Mouse (Mus musculus): ENCODE data around the gene Mpzl2. TPM values are rescaled to one million over a fixed set of nuclear protein-coding genes. Genes with fewer than 3 reads are reported as not detected.
"Not testable (repeated sequence)": the region's sequence is repeated elsewhere in the genome, so short reads cannot be mapped to it uniquely, and the experiment has no call there.

Mpzl2 gene
- total RNA-seq, 2 experiments from 2014 or later, result 0.76 to 1.2 TPM

DNA sequence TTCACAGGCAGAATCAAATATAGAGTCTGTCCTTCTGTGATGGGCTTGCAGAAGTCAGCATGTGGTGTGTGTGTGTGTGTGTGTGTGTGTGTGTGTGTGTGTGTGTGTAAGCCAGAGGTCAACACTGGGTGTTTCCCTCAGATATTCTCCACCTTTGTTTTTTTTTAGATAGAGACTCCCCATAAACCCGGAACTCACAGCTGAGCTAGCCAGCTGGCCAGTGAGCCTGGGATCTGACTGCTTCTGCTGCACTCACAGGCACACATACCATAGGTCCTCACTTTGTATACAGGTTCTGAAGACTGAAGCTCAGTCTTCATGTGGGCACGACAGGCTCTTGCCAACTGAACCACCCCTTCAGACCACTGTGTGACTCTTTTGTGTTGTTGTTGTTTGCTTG lies 7.3 kb upstream of the Mpzl2 start:
- DNase-seq, result no peak
- intact Hi-C loops (cut with DNase I), result no loop called here

DNA sequence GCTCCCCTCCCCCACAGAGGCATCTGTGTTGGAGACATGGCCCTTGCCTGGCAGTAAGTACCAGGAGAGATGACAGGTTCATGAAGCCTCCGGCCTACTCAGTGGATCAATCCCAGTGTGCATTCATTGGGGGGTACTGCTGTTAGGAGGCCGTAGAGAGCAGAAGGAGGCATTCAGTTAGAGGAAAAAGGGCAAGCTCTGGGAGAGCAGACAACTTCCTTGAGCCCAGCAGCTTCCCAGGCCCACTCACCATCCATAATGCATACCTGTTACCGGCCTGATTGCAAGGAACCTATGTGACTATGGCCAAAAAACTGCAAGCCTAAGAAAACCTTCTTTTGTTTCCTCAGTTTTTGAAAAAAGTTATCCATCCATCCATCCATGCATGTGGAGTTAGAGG lies 5.1 kb upstream of the Mpzl2 start:
- DNase-seq, result no peak
- intact Hi-C loops (cut with DNase I), result no loop called here

DNA sequence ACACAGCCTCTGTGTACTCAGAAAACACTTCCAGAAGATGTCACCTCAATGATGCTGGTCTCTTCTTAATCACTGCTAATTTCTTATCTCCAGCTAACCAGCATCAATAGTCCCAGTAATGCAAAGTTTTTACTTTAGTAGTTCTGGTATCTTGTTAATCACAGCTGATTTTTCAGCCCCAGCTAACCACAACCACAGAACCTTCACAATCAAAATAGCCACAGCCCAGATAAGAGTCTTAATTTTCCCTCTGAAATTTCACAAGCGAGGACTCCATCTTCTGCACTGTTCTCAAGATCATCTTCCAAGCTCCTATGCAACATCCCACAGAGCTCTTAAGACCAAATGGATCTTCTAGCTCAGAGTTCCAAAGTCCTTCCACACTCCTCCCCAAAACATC lies 1.8 kb upstream of the Mpzl2 start:
- intact Hi-C loops (cut with DNase I); DNase-seq: not testable (repeated sequence)

- DNase-seq, result no peak
- intact Hi-C loops (cut with DNase I), result no loop called here
Observed at GRCm38 (mm10) chr9:45040066-45040845, 657 bp downstream of the Mpzl2 start.

- intact Hi-C loops (cut with DNase I), result no loop called here
- no peak for DNase-seq
Observed at GRCm38 (mm10) chr9:45041131-45041838, 1.7 kb downstream of the Mpzl2 start.

GRCm38 (mm10) chr9:45042056-45042720 lies 2.6 kb downstream of the Mpzl2 start:
- no peak for DNase-seq
- intact Hi-C loops (cut with DNase I), result no loop called here

DNA sequence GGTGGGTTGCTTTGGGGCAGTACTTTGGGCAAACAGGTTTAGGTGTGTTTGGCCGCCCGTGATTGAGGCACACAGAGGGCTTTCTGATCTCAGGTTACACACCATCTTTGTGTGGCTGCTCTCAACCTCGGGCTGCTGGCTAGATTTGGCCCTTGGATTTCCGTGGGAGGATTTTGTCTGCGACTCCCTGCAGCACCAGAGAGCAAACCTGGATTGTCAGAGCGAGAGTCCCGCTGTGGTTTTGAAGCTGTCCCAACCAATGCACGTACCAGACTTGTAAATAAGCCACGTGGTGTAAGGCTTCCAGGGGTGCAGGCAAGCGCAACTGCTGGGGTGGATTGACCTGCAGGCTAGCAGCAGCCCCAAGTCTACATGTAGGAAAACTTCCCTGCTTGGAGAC lies 3.3 kb downstream of the Mpzl2 start:
- no peak for DNase-seq
- intact Hi-C loops (cut with DNase I), result no loop called here

- no peak for DNase-seq
- intact Hi-C loops (cut with DNase I), result no loop called here
Observed at GRCm38 (mm10) chr9:45046973-45047372, 7.4 kb downstream of the Mpzl2 start.

DNA sequence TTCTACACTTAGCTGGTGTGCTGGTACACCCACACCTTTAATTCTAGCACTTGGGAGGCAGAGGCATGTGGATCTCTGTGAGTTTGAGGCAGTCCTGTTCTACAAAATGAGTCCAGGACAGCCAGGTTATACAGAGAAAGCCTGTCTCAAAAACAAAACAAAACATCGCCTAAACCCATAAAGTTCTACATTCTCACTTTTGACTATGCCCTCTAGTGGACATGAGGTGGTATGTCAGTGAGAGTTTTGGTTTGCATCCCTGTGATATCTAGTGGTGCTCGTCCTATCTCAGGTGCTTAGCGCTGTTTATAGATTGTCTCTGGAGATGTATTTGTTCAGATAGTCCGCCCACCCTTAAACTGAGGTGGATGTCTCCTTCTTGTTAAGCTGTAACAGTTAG lies 8.9 kb downstream of the Mpzl2 start:
- intact Hi-C loops (cut with DNase I), result loop anchor here (1.0 kb wide), 1 partner anchor 25 kb away; no protein-coding TSS in a partner anchor
- DNase-seq, result peak in 1 of 2 experiments; percentile 17

DNA sequence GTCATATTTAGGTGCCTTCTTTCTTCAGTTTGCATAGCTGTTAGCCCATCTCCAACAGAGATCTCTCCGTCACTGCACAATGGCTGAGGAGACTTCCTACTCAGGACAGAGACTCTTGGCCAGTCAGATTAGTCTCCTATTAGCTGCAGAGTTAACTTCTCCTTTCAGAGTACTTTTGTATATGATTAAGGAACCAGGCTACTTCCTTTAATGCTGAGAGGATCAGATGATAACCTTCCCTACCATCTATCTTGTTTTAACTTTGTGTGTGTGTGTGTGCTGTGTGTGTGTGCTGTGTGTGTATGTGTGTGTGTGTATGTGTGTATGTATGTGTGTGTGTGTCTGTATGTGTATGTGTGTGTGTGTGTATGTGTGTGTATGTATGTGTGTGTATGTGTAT lies 10.1 kb downstream of the Mpzl2 start:
- intact Hi-C loops (cut with DNase I), result no loop called here
- DNase-seq, result no peak

DNA sequence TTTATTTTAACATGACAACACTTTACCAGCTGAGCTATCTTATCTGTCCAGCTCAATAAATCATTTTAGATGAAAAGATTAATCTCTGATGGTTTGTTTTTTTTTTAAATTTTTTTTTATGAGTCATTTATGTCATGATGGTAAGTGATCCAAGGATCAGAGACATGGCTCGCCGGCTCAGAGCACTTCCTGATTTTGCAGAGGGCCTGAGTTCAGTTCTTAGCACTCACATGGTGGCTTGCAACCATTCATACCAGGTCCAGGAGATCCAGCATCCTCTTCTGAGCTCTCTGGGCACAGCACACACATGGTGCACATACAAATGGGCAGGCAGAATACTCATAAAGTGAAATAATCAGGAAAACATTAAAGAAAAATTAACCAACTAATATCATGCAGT lies 10.7 kb downstream of the Mpzl2 start:
- no peak for DNase-seq
- intact Hi-C loops (cut with DNase I), result no loop called here

DNA sequence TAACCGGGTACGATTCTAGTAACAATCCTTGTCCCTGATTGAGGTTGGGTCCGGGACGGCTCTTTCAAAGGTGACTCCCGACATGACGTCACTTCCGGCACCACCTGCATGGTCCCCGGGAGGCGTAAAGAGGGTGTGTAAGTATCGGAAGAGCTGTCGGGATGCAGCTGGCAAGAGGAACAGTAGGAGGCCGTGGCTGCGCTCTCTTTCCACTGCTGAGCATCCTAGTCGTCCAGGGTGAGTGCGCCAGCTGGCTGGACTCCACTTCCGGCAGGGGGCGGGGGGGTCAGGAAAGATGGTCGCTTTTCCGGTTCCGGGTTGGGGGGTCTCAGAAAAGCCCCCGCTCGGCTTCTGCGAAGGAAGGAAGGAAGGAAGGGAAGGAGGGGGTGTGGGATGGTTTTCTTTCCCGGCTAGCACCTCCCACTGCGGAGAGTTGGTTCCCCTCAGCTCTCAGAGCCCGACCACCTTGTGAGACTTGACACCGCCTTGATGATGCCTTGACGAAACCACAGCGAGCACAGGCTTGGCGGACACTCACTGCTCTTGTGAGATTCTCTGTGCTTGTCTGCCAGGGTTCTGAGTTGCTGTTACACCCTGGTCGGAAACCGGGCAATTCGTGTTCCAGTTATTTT lies 15.6 kb downstream of the Mpzl2 start, which contains the start of gene Mpzl3:
TSS of gene Mpzl3 (plus strand) at position 105 of the 632 bp plus-strand sequence.
- peak; percentile 71 to 77 for DNase-seq
- intact Hi-C loops (cut with DNase I), result no loop called here

GRCm38 (mm10) chr9:45058304-45058940 lies 18.8 kb downstream of the Mpzl2 start:
- no peak for DNase-seq
- intact Hi-C loops (cut with DNase I), result no loop called here

- no peak for DNase-seq
- intact Hi-C loops (cut with DNase I), result no loop called here
Observed at GRCm38 (mm10) chr9:45060151-45060550, 20.6 kb downstream of the Mpzl2 start.

- no peak for DNase-seq
- intact Hi-C loops (cut with DNase I), result no loop called here
Observed at GRCm38 (mm10) chr9:45062677-45063076, 23.1 kb downstream of the Mpzl2 start.

DNA sequence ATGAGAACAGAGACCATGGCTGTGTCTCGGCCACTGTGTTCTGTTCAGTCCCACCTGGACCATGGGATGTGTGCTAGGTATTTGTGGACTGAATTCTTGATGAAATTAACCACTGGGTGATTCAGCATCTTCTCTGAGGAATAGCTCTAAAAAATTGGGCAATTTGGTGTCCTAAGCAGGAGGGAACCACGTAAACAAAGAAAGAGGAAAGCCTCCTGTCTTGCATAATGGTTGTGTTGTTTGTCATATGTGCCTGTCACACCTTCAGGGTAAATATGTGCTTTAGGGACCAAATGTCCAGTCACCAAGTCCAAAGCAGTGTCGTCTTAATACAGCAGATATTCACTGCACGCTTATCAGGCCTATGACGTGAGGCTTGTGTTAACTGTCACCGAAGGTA lies 24.8 kb downstream of the Mpzl2 start:
- intact Hi-C loops (cut with DNase I), result no loop called here
- DNase-seq, result no peak

- DNase-seq, result no peak
- intact Hi-C loops (cut with DNase I), result no loop called here
Observed at GRCm38 (mm10) chr9:45066735-45067134, 27.1 kb downstream of the Mpzl2 start.

DNA sequence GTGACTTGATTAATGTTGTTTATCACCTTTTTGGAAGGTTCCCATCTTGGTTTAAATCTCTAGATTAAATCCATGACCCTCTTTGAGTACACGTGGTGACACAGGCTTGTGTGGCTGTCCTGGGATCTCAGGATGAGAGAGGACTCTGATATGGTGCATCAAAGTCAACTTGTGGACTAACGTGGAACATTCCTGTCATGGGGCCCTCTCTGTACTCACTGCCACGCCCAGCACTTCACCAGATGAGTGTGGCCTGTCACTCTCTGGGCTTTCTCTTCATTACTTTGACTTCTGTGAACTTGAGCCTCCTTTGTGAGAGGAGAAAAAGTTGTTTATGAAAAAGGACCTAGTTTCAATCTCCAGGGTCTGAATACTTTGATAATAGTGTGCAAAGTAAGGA lies 32.2 kb downstream of the Mpzl2 start:
- intact Hi-C loops (cut with DNase I), result no loop called here
- no peak for DNase-seq

DNA sequence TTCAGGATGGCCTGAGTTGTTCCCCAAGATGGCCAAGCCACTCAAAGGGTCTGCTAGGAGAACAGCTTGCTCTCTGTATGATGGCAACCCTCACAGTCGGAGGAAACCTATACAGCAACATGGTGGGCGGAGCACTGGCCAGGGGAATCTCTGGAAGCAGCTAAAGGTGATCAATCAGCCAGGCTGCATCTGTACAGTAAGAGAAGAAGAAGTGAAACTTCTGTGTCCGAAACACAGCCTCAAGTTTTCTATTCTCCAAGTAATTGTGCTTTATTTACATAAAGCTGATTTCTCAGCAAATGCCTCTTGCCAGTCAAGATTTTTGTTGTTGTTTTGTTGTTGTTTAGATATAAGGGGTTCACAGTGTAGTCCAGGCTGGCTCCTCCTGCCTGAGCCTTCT lies 38.3 kb downstream of the Mpzl2 start:
- intact Hi-C loops (cut with DNase I), result no loop called here
- DNase-seq, result no peak

DNA sequence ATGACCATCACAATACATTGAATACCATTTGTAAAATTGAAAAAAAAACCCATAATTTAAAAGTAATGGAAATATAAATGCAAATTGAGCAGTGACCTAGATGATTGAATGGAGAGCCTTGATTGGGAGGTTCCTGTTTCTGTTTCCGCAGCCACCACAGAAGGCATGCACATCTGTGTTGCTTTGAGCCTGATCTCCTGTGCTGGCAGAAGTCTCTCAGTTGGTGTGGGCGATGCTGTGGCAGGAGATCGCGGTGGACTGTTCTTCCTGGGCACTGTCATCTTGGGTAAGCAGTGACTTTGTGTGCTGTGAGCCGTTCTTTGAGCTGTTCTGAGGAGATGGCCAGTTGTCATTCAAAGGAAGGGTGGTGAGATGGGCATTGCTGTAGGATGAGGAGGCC lies 39.4 kb downstream of the Mpzl2 start, which contains the start of gene Jaml:
TSS of gene Jaml (plus strand) at position 173 of the 400 bp plus-strand sequence.
- intact Hi-C loops (cut with DNase I), result no loop called here
- DNase-seq, result no peak

Data from heart, postnatal 36 days (tissue).